Mouse (Mus musculus): ENCODE measurements around the gene Pet117.

The Pet117 gene

GRCm38 (mm10) chr2:144381741-144382140 is 12.9 kb downstream of the Pet117 start:
- no peak for DNase-seq (ENCODE audit: low read depth, low spot score)

- DNase-seq (ENCODE audit: low read depth, low spot score): no peak
Observed at GRCm38 (mm10) chr2:144382624-144383138, 13.9 kb downstream of the Pet117 start.

- DNase-seq (ENCODE audit: low read depth, low spot score): no peak
Observed at GRCm38 (mm10) chr2:144386296-144386695, 17.5 kb downstream of the Pet117 start.

GRCm38 (mm10) chr2:144388416-144388815 is 19.6 kb downstream of the Pet117 start:
- no peak for DNase-seq (ENCODE audit: low read depth, low spot score)

- DNase-seq (ENCODE audit: low read depth, low spot score): no peak
Observed at GRCm38 (mm10) chr2:144399531-144399930, 30.7 kb downstream of the Pet117 start.

GRCm38 (mm10) chr2:144400659-144401058 is 31.9 kb downstream of the Pet117 start:
- DNase-seq (ENCODE audit: low read depth, low spot score): no peak

GRCm38 (mm10) chr2:144409037-144409436 is 40.2 kb downstream of the Pet117 start:
- no peak for DNase-seq (ENCODE audit: low read depth, low spot score)

- no peak for DNase-seq (ENCODE audit: low read depth, low spot score)
Observed at GRCm38 (mm10) chr2:144410603-144411002, 41.8 kb downstream of the Pet117 start.

GRCm38 (mm10) chr2:144414646-144415045 is 45.9 kb downstream of the Pet117 start:
- no peak for DNase-seq (ENCODE audit: low read depth, low spot score)

- DNase-seq (ENCODE audit: low read depth, low spot score): no peak
Observed at GRCm38 (mm10) chr2:144416859-144417258, 48.1 kb downstream of the Pet117 start.

- DNase-seq (ENCODE audit: low read depth, low spot score): peak; percentile 38
Observed at GRCm38 (mm10) chr2:144418062-144418461, 49.3 kb downstream of the Pet117 start.

- DNase-seq (ENCODE audit: low read depth, low spot score): no peak
Observed at GRCm38 (mm10) chr2:144422094-144422675, 53.4 kb downstream of the Pet117 start.

All from WW6 (cell line).